Mouse (Mus musculus) MEL (cell line): ENCODE measurements at regions not wholly inside any gene's neighbourhood (a gene's known extent, or its start where the extent isn't known, plus 50 kb on each side); places are given as distances from the start of the nearest gene placed in this dataset.

Experiments used
- CTCF ChIP-seq, 3 experiments: IDR thresholded peaks in 2 of 3; conservative IDR thresholded peaks in 1 of 3; 2 replicates each; pipeline ENCODE4 v1.5.1; 2011 to 2012; ENCODE audit warnings: low read length in 3 of 3, low read depth in 2 of 3, mild to moderate bottlenecking in 2 of 3, improper control_type of control experiment in 1 of 3, inconsistent platforms in 1 of 3, mixed read lengths in 1 of 3, moderate library complexity in 1 of 3; ENCODE audit not compliant: control insufficient read depth in 1 of 3, insufficient read depth in 1 of 3, poor library complexity in 1 of 3, severe bottlenecking in 1 of 3
- EP300 ChIP-seq, 2 experiments: IDR thresholded peaks; 2 replicates each; pipeline ENCODE4 v1.6.1; 2011; ENCODE audit warnings: improper control_type of control experiment in 2 of 2, low read length in 2 of 2, low read depth in 1 of 2, mild to moderate bottlenecking in 1 of 2
- KAT2A ChIP-seq: conservative IDR thresholded peaks from 2 replicates; pipeline ENCODE4 v1.6.1; 2012; ENCODE audit warnings: low read depth, low read length, improper control_type of control experiment, inconsistent platforms
- MAFK ChIP-seq: IDR thresholded peaks from 2 replicates; pipeline ENCODE4 v1.6.1; 2011; ENCODE audit warnings: low read depth, mild to moderate bottlenecking, low read length, improper control_type of control experiment, borderline replicate concordance
- MAX ChIP-seq: IDR thresholded peaks from 2 replicates; pipeline ENCODE4 v1.6.1; 2011; ENCODE audit warnings: low read length, improper control_type of control experiment
- MYC ChIP-seq: IDR thresholded peaks from 2 replicates; pipeline ENCODE4 v1.6.1; 2011; ENCODE audit warnings: low read depth, mild to moderate bottlenecking, low read length, improper control_type of control experiment, moderate library complexity
- POLR2A ChIP-seq, 2 experiments: IDR thresholded peaks; 2 replicates each; pipeline ENCODE4 v1.6.1; 2011 to 2012; ENCODE audit warnings: low read length in 2 of 2, mild to moderate bottlenecking in 2 of 2, control low read depth in 1 of 2, improper control_type of control experiment in 1 of 2, low read depth in 1 of 2, moderate library complexity in 1 of 2; ENCODE audit not compliant: control insufficient read depth in 1 of 2, insufficient read depth in 1 of 2, poor library complexity in 1 of 2
- RAD21 ChIP-seq: IDR thresholded peaks from 2 replicates; pipeline ENCODE4 v1.6.1; 2011; ENCODE audit warnings: mild to moderate bottlenecking, low read depth, low read length, improper control_type of control experiment
- RCOR1 ChIP-seq: IDR thresholded peaks from 2 replicates; pipeline ENCODE4 v1.6.1; 2012; ENCODE audit warnings: low read depth, mild to moderate bottlenecking, inconsistent platforms, low read length, improper control_type of control experiment
- TCF12 ChIP-seq: IDR thresholded peaks from 2 replicates; pipeline ENCODE4 v1.6.1; 2014; ENCODE audit warnings: low read depth, mild to moderate bottlenecking, inconsistent platforms, low read length, improper control_type of control experiment, moderate library complexity
- ZKSCAN1 ChIP-seq: IDR thresholded peaks from 2 replicates; pipeline ENCODE4 v1.6.1; 2012; ENCODE audit warnings: low read depth, mild to moderate bottlenecking, inconsistent platforms, low read length, improper control_type of control experiment, moderate library complexity

- TF ChIP-seq EP300 (IDR thresholded peaks at IDR 0.05; ENCODE audit: low read depth in 1 of 2, low read length in 2 of 2) (no peak), ZKSCAN1 (no peak), MAX (no peak), CTCF (IDR thresholded peaks at IDR 0.05 in 2 of 3, conservative IDR thresholded peaks at IDR 0.05 in 1 of 3; ENCODE audit: control insufficient read depth in 1 of 3, insufficient read depth in 1 of 3, low read depth in 2 of 3, low read length in 3 of 3, poor library complexity in 1 of 3, severe bottlenecking in 1 of 3) (no peak), MYC (no peak), POLR2A (IDR thresholded peaks at IDR 0.05; ENCODE audit: control insufficient read depth in 1 of 2, insufficient read depth in 1 of 2, low read depth in 1 of 2, low read length in 2 of 2, poor library complexity in 1 of 2) (no peak), MAFK (no peak), RAD21 (no peak), RCOR1 (no peak), TCF12 (no peak), KAT2A (no peak)
Observed at GRCm38 (mm10) chr2:71633471-71633870, 86.9 kb upstream of the Dlx2 start.
